Mouse (Mus musculus): ENCODE data around the gene Ugt1a9.
"Not testable (repeated sequence)": the region's sequence is repeated elsewhere in the genome, so short reads cannot be mapped to it uniquely, and the experiment has no call there.

Ugt1a9 gene

GRCm38 (mm10) chr1:88192136-88192535, 121.5 kb downstream of the Ugt1a9 start:
- no peak for DNase-seq

- DNase-seq, result no peak
These were observed 125.1 kb downstream of the Ugt1a9 start for GRCm38 (mm10) chr1:88195687-88196086.

- DNase-seq, result no peak
These were observed 126.8 kb downstream of the Ugt1a9 start for GRCm38 (mm10) chr1:88197443-88197842.

- no peak for DNase-seq
These were observed 129.4 kb downstream of the Ugt1a9 start for GRCm38 (mm10) chr1:88199996-88200395.

GRCm38 (mm10) chr1:88200456-88200855, 129.9 kb downstream of the Ugt1a9 start, which contains the start of gene Ugt1a2:
Ugt1a2 (plus strand) TSS chr1:88200601.
- no peak for DNase-seq

- peak; percentile 86 for DNase-seq
These were observed 134.8 kb downstream of the Ugt1a9 start, which contains the start of gene Dnajb3 for GRCm38 (mm10) chr1:88205294-88205922. Dnajb3 (minus strand) TSS chr1:88205782.

- no peak for DNase-seq
These were observed 136.4 kb downstream of the Ugt1a9 start for GRCm38 (mm10) chr1:88206843-88207479.

GRCm38 (mm10) chr1:88211812-88212211, 141.2 kb downstream of the Ugt1a9 start, which contains the start of gene Ugt1a1:
Ugt1a1 (plus strand) TSS chr1:88211959.
- DNase-seq, result no peak

GRCm38 (mm10) chr1:88212341-88213045, 141.9 kb downstream of the Ugt1a9 start:
- DNase-seq, result no peak

- no peak for DNase-seq
These were observed 142.5 kb downstream of the Ugt1a9 start for GRCm38 (mm10) chr1:88213061-88213460.

GRCm38 (mm10) chr1:88213766-88214461, 143.3 kb downstream of the Ugt1a9 start:
- DNase-seq, result no peak

GRCm38 (mm10) chr1:88214462-88214952, 143.9 kb downstream of the Ugt1a9 start:
- DNase-seq, result no peak

- no peak for DNase-seq
These were observed 145.1 kb downstream of the Ugt1a9 start for GRCm38 (mm10) chr1:88215466-88216380.

- DNase-seq, result no peak
These were observed 146.0 kb downstream of the Ugt1a9 start for GRCm38 (mm10) chr1:88216551-88216950.

- no peak for DNase-seq
These were observed 146.5 kb downstream of the Ugt1a9 start for GRCm38 (mm10) chr1:88217144-88217543.

- DNase-seq, result no peak
These were observed 147.0 kb downstream of the Ugt1a9 start for GRCm38 (mm10) chr1:88217576-88217975.

GRCm38 (mm10) chr1:88218051-88218450, 147.5 kb downstream of the Ugt1a9 start:
- DNase-seq, result no peak

- DNase-seq, result no peak
These were observed 148.0 kb downstream of the Ugt1a9 start for GRCm38 (mm10) chr1:88218591-88218990.

- no peak for DNase-seq
These were observed 148.5 kb downstream of the Ugt1a9 start for GRCm38 (mm10) chr1:88219054-88219453.

- no peak for DNase-seq
These were observed 149.7 kb downstream of the Ugt1a9 start for GRCm38 (mm10) chr1:88220336-88220735.

GRCm38 (mm10) chr1:88222216-88222615, 151.6 kb downstream of the Ugt1a9 start:
- no peak for DNase-seq

GRCm38 (mm10) chr1:88223011-88223515, 152.5 kb downstream of the Ugt1a9 start:
- DNase-seq, result not testable (repeated sequence)
